Mouse (Mus musculus) splenic B cell, adult 2 months (primary cell): ENCODE data around the gene Plpp3.

Experiments
- DNase-seq: peaks from one replicate; pipeline ENCODE4 v3.0.0-alpha.2; 2011; ENCODE audit warnings: low read depth, low spot score
- H3K27me3 ChIP-seq: 2 replicates; pipeline ENCODE4 v1.6.1; 2012; ENCODE audit warnings: mild to moderate bottlenecking, low read length, moderate library complexity, mixed read lengths; ENCODE audit not compliant: control insufficient read depth, poor library complexity, insufficient read depth, severe bottlenecking
- H3K36me3 ChIP-seq: 2 replicates; pipeline ENCODE4 v1.6.1; 2012; ENCODE audit warnings: mild to moderate bottlenecking, low read length, moderate library complexity, mixed read lengths; ENCODE audit not compliant: control insufficient read depth, poor library complexity, insufficient read depth, severe bottlenecking

Plpp3 gene

GRCm38 (mm10) chr4:105190826-105191225, 33.7 kb downstream of the Plpp3 start:
- H3K36me3 ChIP-seq = no peaks in the 10 kb centered on the region
- H3K27me3 ChIP-seq = no peaks in the 10 kb centered on the region
- no peak for DNase-seq

GRCm38 (mm10) chr4:105191550-105191949, 34.4 kb downstream of the Plpp3 start:
- H3K27me3 ChIP-seq = no peaks in the 10 kb centered on the region
- H3K36me3 ChIP-seq = no peaks in the 10 kb centered on the region
- no peak for DNase-seq

GRCm38 (mm10) chr4:105192665-105193064, 35.5 kb downstream of the Plpp3 start:
- Histone ChIP-seq H3K36me3 (no peaks in the 10 kb centered on the region), H3K27me3 (no peaks in the 10 kb centered on the region)
- DNase-seq = no peak

GRCm38 (mm10) chr4:105195256-105195655, 38.1 kb downstream of the Plpp3 start:
- DNase-seq = no peak
- Histone ChIP-seq H3K27me3 (no peaks in the 10 kb centered on the region), H3K36me3 (no peaks in the 10 kb centered on the region)

GRCm38 (mm10) chr4:105196099-105196498, 39.0 kb downstream of the Plpp3 start:
- H3K27me3 ChIP-seq = no peaks in the 10 kb centered on the region
- H3K36me3 ChIP-seq = no peaks in the 10 kb centered on the region
- no peak for DNase-seq

- DNase-seq = no peak
- H3K27me3 ChIP-seq = no peaks in the 10 kb centered on the region
- no peaks in the 10 kb centered on the region for H3K36me3 ChIP-seq
Observed at GRCm38 (mm10) chr4:105196993-105197765, 40.0 kb downstream of the Plpp3 start.

GRCm38 (mm10) chr4:105198696-105199095, 41.5 kb downstream of the Plpp3 start:
- no peaks in the 10 kb centered on the region for H3K27me3 ChIP-seq

GRCm38 (mm10) chr4:105199345-105199744, 42.2 kb downstream of the Plpp3 start:
- DNase-seq = no peak
- H3K36me3 ChIP-seq = no peaks in the 10 kb centered on the region
- no peaks in the 10 kb centered on the region for H3K27me3 ChIP-seq

More at GRCm38 (mm10) chr4:105198696-105199095, 41.5 kb downstream of the Plpp3 start:
- H3K36me3 ChIP-seq = no peaks in the 10 kb centered on the region
- DNase-seq = no peak

- H3K27me3 ChIP-seq = no peaks in the 10 kb centered on the region
- no peak for DNase-seq
- no peaks in the 10 kb centered on the region for H3K36me3 ChIP-seq
Observed at GRCm38 (mm10) chr4:105200624-105201524, 43.7 kb downstream of the Plpp3 start.

- Histone ChIP-seq H3K36me3 (no peaks in the 10 kb centered on the region), H3K27me3 (no peaks in the 10 kb centered on the region)
- no peak for DNase-seq
Observed at GRCm38 (mm10) chr4:105202439-105202838, 45.3 kb downstream of the Plpp3 start.

GRCm38 (mm10) chr4:105203303-105203761, 46.2 kb downstream of the Plpp3 start:
- H3K36me3 ChIP-seq = no peaks in the 10 kb centered on the region
- DNase-seq = no peak
- H3K27me3 ChIP-seq = no peaks in the 10 kb centered on the region

- no peaks in the 10 kb centered on the region for H3K27me3 ChIP-seq
Observed at GRCm38 (mm10) chr4:105204071-105204470, 46.9 kb downstream of the Plpp3 start.

GRCm38 (mm10) chr4:105205045-105205851, 48.1 kb downstream of the Plpp3 start:
- Histone ChIP-seq H3K27me3 (no peaks in the 10 kb centered on the region), H3K36me3 (0 out of 2 replicates have a peak, but pooled peaks cover 2% of the 10 kb centered on the region)
- DNase-seq = no peak

More at GRCm38 (mm10) chr4:105204071-105204470, 46.9 kb downstream of the Plpp3 start:
- no peak for DNase-seq
- H3K36me3 ChIP-seq = no peaks in the 10 kb centered on the region

GRCm38 (mm10) chr4:105206102-105206501, 49.0 kb downstream of the Plpp3 start:
- no peak for DNase-seq
- 0 out of 2 replicates have a peak, but pooled peaks cover 2% of the 10 kb centered on the region for H3K36me3 ChIP-seq
- no peaks in the 10 kb centered on the region for H3K27me3 ChIP-seq
